Mouse (Mus musculus): Measurements from ENCODE around the gene Plppr2. TPM values are rescaled to one million over a fixed set of nuclear protein-coding genes. Genes with fewer than 3 reads are reported as not detected.

Plppr2 gene
- total and polyA plus RNA-seq, 3 experiments: not detected

- Histone ChIP-seq H3K4me3 (replicated peaks in 1 of 3; ENCODE audit: low read depth in 2 of 3, low read length in 2 of 3, poor library complexity in 1 of 3) (no peak overlapping the region), H3K9me3 (replicated peaks; ENCODE audit: low read length) (no peaks in the 10 kb centered on the region), H3K9ac (ENCODE audit: insufficient read depth, low read depth) (no peak overlapping the region), H3K4me1 (ENCODE audit: control insufficient read depth in 1 of 2, insufficient read depth in 2 of 2) (no peaks in the 10 kb centered on the region), H3K27me3 (replicated peaks) (peaks cover 68% of the 10 kb centered on the region), H3K4me2 (ENCODE audit: insufficient read depth, low read depth, poor library complexity, severe bottlenecking) (no peak overlapping the region), H3K36me3 (replicated peaks in 1 of 2; ENCODE audit: control insufficient read depth in 1 of 2, insufficient read depth in 1 of 2, low read length in 1 of 2) (no peaks in the 10 kb centered on the region), H3K27ac (ENCODE audit: insufficient read depth, low read depth) (no peak overlapping the region), H3K79me2 (replicated peaks; ENCODE audit: control insufficient read depth, extremely low read depth, insufficient read depth, poor library complexity, severe bottlenecking) (no peaks in the 10 kb centered on the region)
- in situ Hi-C loops (cut with MboI; ENCODE audit: low pct_ligation_motif_present, low pct_unique_long_range_greater_than_20kb, low sequenced_read_pairs) (no loop called here), dilution Hi-C loops (cut with MboI; ENCODE audit: extremely low pct_ligation_motif_present, extremely low pct_unique_long_range_greater_than_20kb, low sequenced_read_pairs) (no loop called here)
- no peak for TF ChIP-seq GABPA (IDR thresholded peaks at IDR 0.05; ENCODE audit: insufficient replicate concordance, low read depth, low read length)
- TF ChIP-seq CTCF (conservative IDR thresholded peaks at IDR 0.05 in 1 of 2, IDR thresholded peaks at IDR 0.05 in 1 of 2; ENCODE audit: low read depth in 2 of 2, low read length in 2 of 2): no peak
- TF ChIP-seq EP300 (IDR thresholded peaks at IDR 0.05; ENCODE audit: low read length): no peak
- no peak for TF ChIP-seq E2F4 (IDR thresholded peaks at IDR 0.05; ENCODE audit: insufficient replicate concordance, low read depth, low read length)
- no peak for TF ChIP-seq PAX5 (IDR thresholded peaks at IDR 0.05; ENCODE audit: low read length)
- no peak for TF ChIP-seq IRF4 (IDR thresholded peaks at IDR 0.05; ENCODE audit: low read depth, low read length)
- TF ChIP-seq JUN (IDR thresholded peaks at IDR 0.05; ENCODE audit: insufficient read depth, low read depth, low read length): no peak
- TF ChIP-seq KAT2A (IDR thresholded peaks at IDR 0.05; ENCODE audit: insufficient replicate concordance, low read length): no peak
- no peak for TF ChIP-seq POLR2AphosphoS2 (IDR thresholded peaks at IDR 0.05; ENCODE audit: low read depth, low read length)
- TF ChIP-seq JUND (conservative IDR thresholded peaks at IDR 0.05; ENCODE audit: low read depth, low read length): no peak
- TF ChIP-seq CHD2 (IDR thresholded peaks at IDR 0.05; ENCODE audit: low read length): no peak
- TF ChIP-seq USF2 (conservative IDR thresholded peaks at IDR 0.05; ENCODE audit: low read depth, low read length): no peak
- no peak for TF ChIP-seq TCF12 (IDR thresholded peaks at IDR 0.05; ENCODE audit: low read depth, low read length)
- no peak for TF ChIP-seq ZMIZ1 (IDR thresholded peaks at IDR 0.05; ENCODE audit: low read depth, low read length)
- no peak for TF ChIP-seq ETS1 (conservative IDR thresholded peaks at IDR 0.05; ENCODE audit: low read depth, low read length)
- no peak for TF ChIP-seq BHLHE40 (IDR thresholded peaks at IDR 0.05; ENCODE audit: low read depth, low read length)
- TF ChIP-seq UBTF (IDR thresholded peaks at IDR 0.05; ENCODE audit: low read depth, low read length): no peak
- TF ChIP-seq MAX (IDR thresholded peaks at IDR 0.05; ENCODE audit: low read length): no peak
- no peak for TF ChIP-seq MAZ (IDR thresholded peaks at IDR 0.05; ENCODE audit: low read depth, low read length)
- no peak for TF ChIP-seq RCOR1 (conservative IDR thresholded peaks at IDR 0.05; ENCODE audit: low read depth, low read length)
- no peak for DNase-seq (ENCODE audit: extremely low read depth)
These were observed 32.0 kb downstream of the Plppr2 start for GRCm38 (mm10) chr9:21968883-21969282.

DNA sequence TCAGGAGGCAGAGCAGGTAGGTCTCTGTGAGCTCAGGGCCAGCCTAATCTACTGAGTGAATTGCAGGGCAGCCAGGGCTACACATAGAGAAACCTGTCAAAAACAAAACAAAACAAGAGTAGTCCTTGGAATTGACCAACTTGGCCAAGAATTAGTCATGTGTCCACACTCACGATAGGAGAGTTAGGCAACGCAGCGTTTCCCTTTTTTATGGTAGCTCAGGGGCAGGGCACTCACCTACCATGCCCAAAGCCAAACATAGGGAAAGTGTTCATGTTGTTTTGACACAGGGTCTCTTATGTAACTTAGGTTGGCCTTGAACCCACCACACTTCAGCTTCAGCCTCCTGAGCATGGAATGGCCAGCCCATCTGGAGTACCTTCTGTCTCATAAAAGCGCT is 32.5 kb downstream of the Plppr2 start:
- H3K36me3 ChIP-seq (replicated peaks in 1 of 2; ENCODE audit: control insufficient read depth in 1 of 2, insufficient read depth in 1 of 2, low read length in 1 of 2): no peaks in the 10 kb centered on the region
- no peaks in the 10 kb centered on the region for H3K9me3 ChIP-seq (replicated peaks; ENCODE audit: low read length)
- in situ Hi-C loops (cut with MboI; ENCODE audit: low pct_ligation_motif_present, low pct_unique_long_range_greater_than_20kb, low sequenced_read_pairs): no loop called here
- H3K27ac ChIP-seq (ENCODE audit: insufficient read depth, low read depth): no peak overlapping the region
- H3K79me2 ChIP-seq (replicated peaks; ENCODE audit: control insufficient read depth, extremely low read depth, insufficient read depth, poor library complexity, severe bottlenecking): no peaks in the 10 kb centered on the region
- H3K4me3 ChIP-seq (replicated peaks in 1 of 3; ENCODE audit: low read depth in 2 of 3, low read length in 2 of 3, poor library complexity in 1 of 3): no peak overlapping the region
- no peak overlapping the region for H3K9ac ChIP-seq (ENCODE audit: insufficient read depth, low read depth)
- H3K4me1 ChIP-seq (ENCODE audit: control insufficient read depth in 1 of 2, insufficient read depth in 2 of 2): no peaks in the 10 kb centered on the region
- TF ChIP-seq ETS1 (conservative IDR thresholded peaks at IDR 0.05; ENCODE audit: low read depth, low read length): no peak
- no peak for TF ChIP-seq ELF1 (IDR thresholded peaks at IDR 0.05; ENCODE audit: low read depth, low read length)
- TF ChIP-seq USF2 (conservative IDR thresholded peaks at IDR 0.05; ENCODE audit: low read depth, low read length): no peak
- no peak for TF ChIP-seq UBTF (IDR thresholded peaks at IDR 0.05; ENCODE audit: low read depth, low read length)
- TF ChIP-seq ZKSCAN1 (IDR thresholded peaks at IDR 0.05; ENCODE audit: borderline replicate concordance, low read depth, low read length): no peak
- TF ChIP-seq TCF12 (IDR thresholded peaks at IDR 0.05; ENCODE audit: low read depth, low read length): no peak
- no peak for TF ChIP-seq MAX (IDR thresholded peaks at IDR 0.05; ENCODE audit: low read length)
- no peak for TF ChIP-seq SIN3A (IDR thresholded peaks at IDR 0.05; ENCODE audit: low read length)
- no peak for TF ChIP-seq RCOR1 (conservative IDR thresholded peaks at IDR 0.05; ENCODE audit: low read depth, low read length)
- TF ChIP-seq MEF2A (IDR thresholded peaks at IDR 0.05; ENCODE audit: borderline replicate concordance, low read depth, low read length): no peak
- no peak for TF ChIP-seq CHD1 (IDR thresholded peaks at IDR 0.05; ENCODE audit: low read depth, low read length)
- TF ChIP-seq GABPA (IDR thresholded peaks at IDR 0.05; ENCODE audit: insufficient replicate concordance, low read depth, low read length): no peak
- TF ChIP-seq POLR2A (IDR thresholded peaks at IDR 0.05; ENCODE audit: low read depth, low read length): no peak
- TF ChIP-seq USF1 (IDR thresholded peaks at IDR 0.05; ENCODE audit: low read depth, low read length): no peak
- no peak for TF ChIP-seq NELFE (IDR thresholded peaks at IDR 0.05; ENCODE audit: low read depth, low read length)
- TF ChIP-seq PAX5 (IDR thresholded peaks at IDR 0.05; ENCODE audit: low read length): no peak
- TF ChIP-seq CTCF (conservative IDR thresholded peaks at IDR 0.05 in 1 of 2, IDR thresholded peaks at IDR 0.05 in 1 of 2; ENCODE audit: low read depth in 2 of 2, low read length in 2 of 2): no peak
- TF ChIP-seq JUN (IDR thresholded peaks at IDR 0.05; ENCODE audit: insufficient read depth, low read depth, low read length): no peak
- no peak for TF ChIP-seq TBP (conservative IDR thresholded peaks at IDR 0.05; ENCODE audit: low read depth, low read length)
- no peak overlapping the region for H3K4me2 ChIP-seq (ENCODE audit: insufficient read depth, low read depth, poor library complexity, severe bottlenecking)
- DNase-seq (ENCODE audit: extremely low read depth): no peak
- peaks cover 68% of the 10 kb centered on the region for H3K27me3 ChIP-seq (replicated peaks)
- dilution Hi-C loops (cut with MboI; ENCODE audit: extremely low pct_ligation_motif_present, extremely low pct_unique_long_range_greater_than_20kb, low sequenced_read_pairs): no loop called here

All from CH12.LX (cell line).